Mouse (Mus musculus) midbrain, embryonic 11.5 days (tissue): Measurements from ENCODE around the gene Phldb2. TPM values are rescaled to one million over a fixed set of nuclear protein-coding genes. Genes with fewer than 3 reads are reported as not detected.

Experiments
- ATAC-seq: fragments of 200-750 bp; cut with Nextera tagmentation; 2 replicates; pipeline ENCODE4 v1.8.0; 2017; ENCODE audit warnings: moderate TSS enrichment, moderate library complexity; ENCODE audit not compliant: low FRiP score
- DNase-seq: peaks from one replicate; pipeline ENCODE4 v3.0.0; 2015; ENCODE audit warnings: low spot score; ENCODE audit errors: missing footprints
- H3K27ac ChIP-seq: fragments of 300-500 bp; sonication (generic); 2 replicates; pipeline ENCODE4 v1.5.1; 2014; ENCODE audit warnings: low read depth, low read length
- H3K27me3 ChIP-seq: fragments of 300-500 bp; sonication (generic); 2 replicates; pipeline ENCODE4 v1.6.1; 2014; ENCODE audit warnings: mild to moderate bottlenecking, low read length, moderate library complexity, mixed read lengths; ENCODE audit not compliant: control insufficient read depth, insufficient read depth
- H3K36me3 ChIP-seq: fragments of 300-500 bp; sonication (generic); 2 replicates; pipeline ENCODE4 v1.6.1; 2014; ENCODE audit warnings: mild to moderate bottlenecking, low read length, moderate library complexity, mixed read lengths; ENCODE audit not compliant: control insufficient read depth, insufficient read depth
- H3K4me1 ChIP-seq: fragments of 300-500 bp; sonication (generic); 2 replicates; pipeline ENCODE4 v1.6.1; 2014; ENCODE audit warnings: low read length; ENCODE audit not compliant: control insufficient read depth, insufficient read depth
- H3K4me2 ChIP-seq: fragments of 300-500 bp; sonication (generic); 2 replicates; pipeline ENCODE4 v1.6.1; 2014; ENCODE audit warnings: mild to moderate bottlenecking, moderate library complexity
- H3K4me3 ChIP-seq: fragments of 300-500 bp; sonication (generic); 2 replicates; pipeline ENCODE4 v1.5.1; 2014; ENCODE audit warnings: low read depth, low read length
- H3K9ac ChIP-seq: fragments of 300-500 bp; sonication (generic); 2 replicates; pipeline ENCODE4 v1.6.1; 2014; ENCODE audit warnings: low read length
- H3K9me3 ChIP-seq: fragments of 300-500 bp; sonication (generic); 2 replicates; pipeline ENCODE4 v1.6.1; 2016; ENCODE audit warnings: low read length; ENCODE audit not compliant: control insufficient read depth
- WGBS: fragments of 180-500 bp; shearing (Covaris S2); extraction: QIAGEN DNeasy Blood & Tissue Kit; methylation state at CpG from one replicate; pipeline ENCODE4 v1.1.7; 2014; 5-methylcytosine and 5-hydroxymethylcytosine counted together
- polyA plus RNA-seq: library from polyadenylated mRNA; unstranded; fragments of >200 nt; fragmentation: Nextera tagmentation; extraction: Ambion mirVana; gene quantifications from 2 replicates; pipeline ENCODE4 v1.2.1, GENCODE M21; 2014

Phldb2 gene
- polyA plus RNA-seq, 1 experiment from 2014 or later = 28.2 TPM

DNA sequence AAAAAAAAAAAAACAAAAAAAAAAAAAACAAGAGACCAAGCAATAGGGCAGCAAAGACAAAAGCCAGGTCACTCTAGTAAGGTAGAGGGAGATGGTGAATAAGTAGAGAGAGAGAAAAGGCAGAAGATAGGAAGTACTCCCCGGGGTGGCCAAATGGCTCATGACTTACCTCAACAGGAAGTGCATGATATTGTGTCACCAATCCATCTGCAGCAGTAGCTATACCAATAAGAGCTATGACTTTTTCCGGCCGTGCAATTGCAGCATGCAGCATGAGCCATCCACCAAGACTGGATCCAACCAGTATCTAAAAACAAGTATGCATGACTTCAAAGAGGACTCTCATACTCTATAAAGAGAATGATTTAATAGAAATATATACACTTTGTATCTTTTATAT lies 216.7 kb downstream of the Phldb2 start:
- no peak overlapping the region for H3K9ac ChIP-seq
- H3K27ac ChIP-seq = no peak overlapping the region
- no peak for DNase-seq
- H3K36me3 ChIP-seq = peaks cover 11% of the 10 kb centered on the region; the same call in 1 of the 2 replicates
- no peak overlapping the region for H3K4me2 ChIP-seq
- no peak for ATAC-seq
- H3K4me1 ChIP-seq = peaks cover 7% of the 10 kb centered on the region; the same call in 1 of the 2 replicates
- WGBS = 98% methylated on average over 3 of the region's 3 CpGs
- H3K27me3 ChIP-seq = no peaks in the 10 kb centered on the region
- H3K9me3 ChIP-seq = no peaks in the 10 kb centered on the region
- H3K4me3 ChIP-seq = no peak overlapping the region

DNA sequence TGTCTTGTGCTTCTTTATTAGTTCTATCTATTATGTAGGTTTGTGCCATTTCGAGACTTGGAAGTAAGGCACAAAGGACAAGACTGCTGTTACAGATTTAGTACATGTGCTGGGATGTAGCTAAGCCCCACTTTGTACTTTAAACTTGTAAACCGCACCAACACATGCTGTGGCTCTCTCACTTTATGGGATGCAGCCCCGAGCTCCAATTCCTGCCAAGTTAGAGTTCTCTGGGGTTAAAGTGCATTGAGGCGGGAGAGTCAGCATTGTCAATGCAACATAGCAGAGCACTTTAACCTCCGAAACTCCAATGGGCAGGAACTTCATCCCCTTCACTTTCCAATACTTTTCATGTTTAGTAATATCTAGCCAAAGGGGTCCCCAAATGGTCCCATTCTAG lies 224.2 kb downstream of the Phldb2 start:
- DNase-seq (no peak), ATAC-seq (no peak)
- Histone ChIP-seq H3K4me3 (no peak overlapping the region), H3K36me3 (no peaks in the 10 kb centered on the region; the same call in 1 of the 2 replicates), H3K9me3 (no peaks in the 10 kb centered on the region), H3K27me3 (no peaks in the 10 kb centered on the region), H3K9ac (no peak overlapping the region), H3K4me2 (no peak overlapping the region), H3K4me1 (peaks cover 5% of the 10 kb centered on the region), H3K27ac (no peak overlapping the region)
- 84% methylated on average over 5 of the region's 5 CpGs for WGBS

DNA sequence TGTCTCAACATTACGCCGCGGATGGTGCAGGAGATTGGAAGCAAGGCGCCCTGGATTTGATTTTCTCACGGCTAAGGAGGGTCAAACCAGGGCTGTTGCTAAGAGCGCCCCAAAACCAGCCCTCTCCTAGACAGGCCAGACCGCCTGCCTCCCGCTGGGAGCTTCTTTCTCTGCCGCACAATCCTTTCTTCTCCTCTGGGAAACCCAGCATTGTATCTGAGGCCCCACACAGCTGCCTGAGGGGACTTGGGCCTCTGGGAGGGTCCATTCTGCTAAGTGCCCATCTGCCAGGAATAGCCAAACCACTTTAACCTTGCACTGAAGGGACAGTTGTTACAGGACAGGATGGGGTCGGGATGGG lies 228.7 kb downstream of the Phldb2 start:
- H3K4me1 ChIP-seq = peaks cover 15% of the 10 kb centered on the region
- peak overlapping the region; percentile 62 for H3K4me3 ChIP-seq
- DNase-seq (peak; percentile 98), ATAC-seq (peak; percentile 87)
- H3K27me3 ChIP-seq = no peaks in the 10 kb centered on the region
- peak overlapping the region; percentile 94 for H3K27ac ChIP-seq
- peak overlapping the region; percentile 57 for H3K4me2 ChIP-seq
- H3K9ac ChIP-seq = peak overlapping the region; percentile 91
- H3K36me3 ChIP-seq = no peaks in the 10 kb centered on the region
- H3K9me3 ChIP-seq = no peaks in the 10 kb centered on the region
- WGBS = 1% methylated on average over 10 of the region's 10 CpGs

DNA sequence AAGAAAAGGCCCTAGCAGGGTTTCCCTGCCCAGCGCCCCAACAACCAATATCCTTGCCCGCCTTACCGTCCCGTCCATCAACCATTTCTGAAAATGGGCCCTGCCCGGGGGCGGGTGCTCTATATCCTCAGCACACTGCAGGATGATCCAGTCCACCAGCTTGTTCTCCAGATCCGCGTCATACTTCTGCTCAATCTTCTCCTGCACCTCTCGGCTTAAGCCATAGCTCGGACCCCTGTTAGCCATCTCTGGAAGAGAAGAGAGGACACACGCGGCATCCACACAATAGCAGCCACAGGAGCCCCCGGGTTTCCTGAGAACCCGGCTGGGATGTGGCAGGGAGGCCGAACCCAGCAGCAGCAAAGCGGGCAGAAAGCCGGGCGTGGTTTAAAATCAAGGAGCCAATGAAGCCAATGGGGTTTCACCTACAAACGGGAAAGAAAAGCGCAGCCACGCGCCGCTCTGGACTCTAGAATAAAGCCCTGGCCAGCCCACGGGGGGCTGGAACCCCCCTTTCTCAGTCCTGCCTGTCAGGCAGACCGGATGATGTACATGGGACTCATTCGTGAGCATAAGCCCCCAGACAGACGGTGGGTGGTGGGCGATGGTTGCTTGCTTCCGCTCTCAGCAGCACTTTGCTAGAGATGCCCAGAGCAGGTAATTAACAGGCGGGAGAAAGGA lies 229.2 kb downstream of the Phldb2 start, which contains the start of gene Tagln3:
Tagln3 (minus strand) TSS at position 548 of the 681 bp plus-strand sequence.
- DNase-seq = no peak
- Histone ChIP-seq H3K4me2 (peak within 1 kb of the TSS; percentile 57), H3K27me3 (no peaks in the 10 kb centered on the region), H3K4me1 (peaks cover 15% of the 10 kb centered on the region), H3K27ac (peak within 1 kb of the TSS; percentile 94), H3K4me3 (peak within 1 kb of the TSS; percentile 62), H3K9ac (peak within 1 kb of the TSS; percentile 91), H3K36me3 (no peaks in the 10 kb centered on the region), H3K9me3 (no peaks in the 10 kb centered on the region)
- under 1% methylated on average over 30 of the region's 30 CpGs for WGBS
- ATAC-seq = peak; percentile 92

DNA sequence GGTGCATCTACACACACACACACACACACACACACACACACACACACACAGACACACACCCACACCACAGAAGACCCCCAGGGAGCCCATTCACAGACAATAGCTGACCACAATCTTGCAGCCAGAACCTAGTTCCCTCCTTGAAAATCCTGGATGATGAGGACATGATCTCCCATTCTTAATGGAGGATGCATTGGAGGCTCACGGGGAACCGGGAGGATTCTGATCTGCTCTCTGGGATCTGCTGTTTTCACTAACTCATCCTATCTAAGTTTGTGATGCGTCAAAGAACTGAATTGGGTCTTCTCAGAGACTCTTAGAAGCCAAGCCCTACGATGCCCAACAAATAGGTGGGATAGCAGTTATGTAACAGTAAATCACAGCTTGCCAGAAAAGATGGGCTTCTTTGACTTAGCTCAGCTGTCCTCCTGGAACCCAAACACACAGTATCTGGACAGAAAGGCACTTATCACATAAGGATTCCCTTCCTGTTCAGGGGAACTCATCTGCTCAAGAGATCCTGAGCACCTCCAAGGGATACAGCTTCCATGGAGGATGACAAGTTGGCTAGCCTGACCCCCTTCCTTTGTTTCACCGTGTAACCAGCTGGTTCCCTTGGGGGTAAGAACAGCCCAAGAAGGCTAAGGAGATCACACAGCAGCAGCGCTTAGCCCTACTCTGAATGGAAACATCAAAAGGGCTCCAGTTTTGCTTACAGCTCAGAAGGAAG lies 230.1 kb downstream of the Phldb2 start:
- peak overlapping the region; percentile 57 for H3K4me2 ChIP-seq
- H3K27me3 ChIP-seq = no peaks in the 10 kb centered on the region
- H3K36me3 ChIP-seq = peaks cover 3% of the 10 kb centered on the region
- H3K9ac ChIP-seq = peak overlapping the region; percentile 91
- peaks cover 15% of the 10 kb centered on the region for H3K4me1 ChIP-seq
- DNase-seq (peak; percentile 96), ATAC-seq (peak; percentile 38)
- peak overlapping the region; percentile 62 for H3K4me3 ChIP-seq
- H3K27ac ChIP-seq = peak overlapping the region; percentile 94
- no peaks in the 10 kb centered on the region for H3K9me3 ChIP-seq
- 42% methylated on average over 6 of the region's 6 CpGs for WGBS

DNA sequence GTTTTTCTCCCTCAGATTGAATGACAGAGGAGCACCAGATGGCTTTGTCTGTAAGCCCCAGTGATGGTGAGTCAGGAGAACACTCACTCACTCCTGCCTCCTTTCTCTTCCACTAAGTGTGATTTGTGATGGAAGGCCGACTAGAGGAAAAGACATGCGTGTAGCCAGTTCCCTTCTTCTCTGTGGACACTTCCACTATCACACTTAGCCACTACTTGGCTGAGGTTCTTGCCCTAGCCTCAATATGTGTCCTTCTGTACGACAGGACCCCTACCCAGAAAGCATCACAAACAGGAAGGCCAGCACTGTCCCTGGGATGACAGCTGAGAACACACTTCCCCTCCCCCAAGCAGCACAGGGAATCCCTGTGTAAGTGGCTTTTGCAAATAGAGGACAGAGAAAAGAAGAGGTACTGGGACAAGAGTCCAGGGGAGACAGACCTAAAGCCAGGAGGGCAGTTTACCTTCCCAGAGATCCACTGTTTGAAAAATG lies 230.9 kb downstream of the Phldb2 start:
- peaks cover 6% of the 10 kb centered on the region for H3K36me3 ChIP-seq
- peak overlapping the region; percentile 94 for H3K27ac ChIP-seq
- ATAC-seq (0 out of 2 replicates have a peak, but pooled peaks have one; percentile 10), DNase-seq (peak; percentile 87)
- WGBS = 73% methylated on average over 3 of the region's 3 CpGs
- no peaks in the 10 kb centered on the region for H3K9me3 ChIP-seq
- H3K9ac ChIP-seq = peak overlapping the region; percentile 91
- peak overlapping the region; percentile 57 for H3K4me2 ChIP-seq
- no peaks in the 10 kb centered on the region for H3K27me3 ChIP-seq
- peak overlapping the region; percentile 62 for H3K4me3 ChIP-seq
- peaks cover 15% of the 10 kb centered on the region for H3K4me1 ChIP-seq

DNA sequence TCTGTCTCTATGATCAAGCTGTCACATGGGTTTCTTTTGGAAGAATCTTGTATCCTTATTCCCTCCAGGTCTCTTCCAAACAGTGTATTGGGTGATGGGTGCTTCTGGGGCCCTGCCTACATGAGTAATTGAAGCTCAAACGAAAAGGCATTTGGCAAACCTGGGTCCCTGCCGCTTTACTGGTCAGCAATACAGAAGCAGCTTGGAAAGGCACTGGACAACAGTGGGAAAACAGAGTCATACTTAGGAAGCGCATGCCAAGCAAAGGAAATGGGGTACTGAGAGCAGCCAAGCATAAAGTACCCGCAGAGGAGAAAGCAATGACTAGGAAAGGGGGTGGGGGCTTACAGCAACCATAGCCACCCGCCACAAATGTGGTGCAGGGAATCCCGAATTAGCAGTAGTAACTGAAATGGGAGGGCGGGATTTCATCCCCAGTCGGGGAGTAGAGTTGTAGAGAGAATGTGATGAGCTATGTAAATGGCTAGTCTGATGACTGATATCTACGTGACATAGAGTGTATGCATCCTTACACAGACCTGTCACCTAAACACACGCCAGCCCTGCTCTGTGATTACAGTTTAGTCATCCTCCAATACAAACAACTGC lies 233.3 kb downstream of the Phldb2 start:
- DNase-seq (no peak), ATAC-seq (no peak)
- Histone ChIP-seq H3K4me1 (peaks cover 12% of the 10 kb centered on the region), H3K9ac (no peak overlapping the region), H3K27me3 (no peaks in the 10 kb centered on the region), H3K4me2 (no peak overlapping the region), H3K27ac (no peak overlapping the region), H3K9me3 (no peaks in the 10 kb centered on the region), H3K36me3 (peaks cover 11% of the 10 kb centered on the region), H3K4me3 (no peak overlapping the region)
- WGBS = 89% methylated on average over 10 of the region's 10 CpGs

DNA sequence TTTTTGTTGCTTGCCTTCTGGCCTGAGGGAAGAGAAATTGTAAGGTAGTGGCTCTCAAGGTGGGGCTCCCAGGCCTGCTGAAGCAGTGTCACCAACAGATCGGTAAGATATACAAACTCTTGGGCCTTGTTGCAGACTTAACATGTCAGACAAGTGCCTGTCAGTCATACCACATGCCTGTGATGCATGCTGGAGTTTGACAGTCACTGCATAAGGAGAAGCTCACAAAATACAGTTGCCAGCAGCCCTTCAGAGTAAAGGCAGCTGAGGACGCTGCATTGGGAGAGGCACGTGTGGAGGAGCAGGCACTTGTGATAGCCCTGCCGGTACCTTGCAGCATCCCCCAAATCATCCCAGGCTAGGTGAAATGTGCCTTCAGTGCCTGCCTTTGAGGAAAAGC lies 235.1 kb downstream of the Phldb2 start:
- Histone ChIP-seq H3K4me3 (no peak overlapping the region), H3K27me3 (no peaks in the 10 kb centered on the region), H3K9ac (no peak overlapping the region), H3K4me1 (peaks cover 10% of the 10 kb centered on the region), H3K9me3 (no peaks in the 10 kb centered on the region), H3K27ac (no peak overlapping the region), H3K4me2 (no peak overlapping the region), H3K36me3 (peaks cover 11% of the 10 kb centered on the region)
- ATAC-seq (no peak), DNase-seq (peak; percentile 76)
- WGBS = 93% methylated on average over 4 of the region's 4 CpGs
